Mouse (Mus musculus) heart, postnatal 4 days (tissue): ENCODE measurements around the gene Tmtc2. TPM values are rescaled to one million over a fixed set of nuclear protein-coding genes. Genes with fewer than 3 reads are reported as not detected.

Source experiments
- DNase-seq: peaks from one replicate; pipeline ENCODE4 v3.0.0; 2021
- total RNA-seq, 2 experiments: library from RNA; stranded (reverse); gene quantifications; 2 replicates each; pipeline ENCODE4 v1.2.3; 2021

The Tmtc2 gene
- total RNA-seq, 2 experiments from 2014 or later, result 5.5 to 7.6 TPM

- DNase-seq, result no peak
Measured at GRCm38 (mm10) chr10:105287575-105287974, 286.7 kb downstream of the Tmtc2 start.

GRCm38 (mm10) chr10:105287064-105287463 lies 287.2 kb downstream of the Tmtc2 start:
- DNase-seq, result no peak

GRCm38 (mm10) chr10:105286221-105286620 lies 288.0 kb downstream of the Tmtc2 start:
- DNase-seq, result no peak

- DNase-seq, result peak; percentile 52
Measured at GRCm38 (mm10) chr10:105284171-105284570, 290.1 kb downstream of the Tmtc2 start.

DNA sequence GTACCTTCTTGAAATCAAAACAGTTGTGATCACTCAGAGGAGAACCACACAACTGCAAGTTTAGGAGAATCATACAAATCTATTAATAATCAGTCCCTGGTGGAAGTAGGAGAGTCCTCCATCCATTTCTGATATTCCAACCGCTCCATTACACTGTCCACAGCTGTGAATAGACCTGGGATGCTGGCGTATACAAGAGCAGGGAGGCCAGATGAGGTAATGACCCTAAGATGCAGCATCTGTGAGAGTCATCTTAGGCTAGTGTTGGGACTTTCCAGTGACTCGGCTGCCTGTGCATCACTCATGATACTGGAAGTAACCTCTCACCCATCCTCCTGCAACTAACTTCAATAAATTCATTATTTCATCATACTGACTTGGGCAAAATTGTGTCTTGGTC lies 293.3 kb downstream of the Tmtc2 start:
- no peak for DNase-seq

GRCm38 (mm10) chr10:105260053-105260452 lies 314.2 kb downstream of the Tmtc2 start:
- DNase-seq, result no peak

DNA sequence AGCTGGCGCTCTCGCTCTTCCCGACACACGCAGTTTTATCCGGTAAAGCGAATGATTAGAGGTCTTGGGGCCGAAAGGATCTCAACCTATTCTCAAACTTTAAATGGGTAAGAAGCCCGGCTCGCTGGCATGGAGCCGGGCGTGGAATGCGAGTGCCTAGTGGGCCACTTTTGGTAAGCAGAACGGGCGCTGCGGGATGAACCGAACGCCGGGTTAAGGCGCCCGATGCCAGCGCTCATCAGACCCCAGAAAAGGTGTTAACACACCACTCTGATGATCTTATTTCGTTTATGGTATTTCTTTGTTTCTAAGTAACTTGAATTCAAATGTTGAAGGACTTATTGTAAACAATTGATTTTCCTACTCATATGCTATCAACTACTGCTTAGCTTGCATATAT lies 336.0 kb downstream of the Tmtc2 start:
- peak; percentile 65 for DNase-seq

DNA sequence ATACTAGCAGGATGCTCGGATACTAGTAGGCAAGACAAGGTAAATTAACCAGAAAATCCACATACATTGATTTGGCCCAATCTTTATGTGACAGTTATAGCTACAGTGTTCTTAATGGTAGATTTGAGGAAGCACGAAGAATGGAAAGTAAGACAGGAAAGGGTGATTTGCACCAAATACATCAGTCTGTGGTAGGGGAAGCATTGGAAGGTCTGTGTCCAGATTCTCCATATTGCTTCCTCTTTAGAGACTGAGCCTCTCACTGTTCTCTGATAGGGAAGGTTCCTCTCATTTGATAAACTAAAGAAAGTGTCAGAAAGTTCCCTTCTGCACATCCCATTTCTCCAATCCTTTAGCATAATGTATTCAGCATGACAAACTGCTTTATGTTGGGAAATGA lies 341.4 kb downstream of the Tmtc2 start:
- DNase-seq, result no peak

GRCm38 (mm10) chr10:105230416-105230815 lies 343.8 kb downstream of the Tmtc2 start:
- DNase-seq, result no peak

DNA sequence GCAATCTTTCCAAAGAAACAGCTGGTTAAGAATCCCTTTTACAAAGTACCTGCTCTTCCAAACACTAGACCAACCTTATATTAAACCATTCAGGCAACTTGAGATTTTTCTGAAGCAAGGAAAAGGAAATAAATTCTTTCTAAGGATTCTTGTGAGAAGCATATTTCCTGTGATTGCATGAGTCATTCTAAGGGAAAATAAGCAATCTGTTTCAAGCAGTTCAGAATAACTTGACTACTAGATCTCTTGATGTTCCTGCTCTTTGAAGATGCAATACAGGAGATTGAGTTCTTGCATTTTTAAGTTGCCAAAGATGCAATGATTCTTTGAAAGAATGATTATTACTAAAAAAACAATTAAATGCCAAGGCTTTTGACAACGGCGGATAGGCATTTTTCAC lies 345.6 kb downstream of the Tmtc2 start:
- DNase-seq, result no peak

- no peak for DNase-seq
Measured at GRCm38 (mm10) chr10:105227631-105228030, 346.6 kb downstream of the Tmtc2 start.

GRCm38 (mm10) chr10:105225714-105226113 lies 348.5 kb downstream of the Tmtc2 start:
- DNase-seq, result no peak

DNA sequence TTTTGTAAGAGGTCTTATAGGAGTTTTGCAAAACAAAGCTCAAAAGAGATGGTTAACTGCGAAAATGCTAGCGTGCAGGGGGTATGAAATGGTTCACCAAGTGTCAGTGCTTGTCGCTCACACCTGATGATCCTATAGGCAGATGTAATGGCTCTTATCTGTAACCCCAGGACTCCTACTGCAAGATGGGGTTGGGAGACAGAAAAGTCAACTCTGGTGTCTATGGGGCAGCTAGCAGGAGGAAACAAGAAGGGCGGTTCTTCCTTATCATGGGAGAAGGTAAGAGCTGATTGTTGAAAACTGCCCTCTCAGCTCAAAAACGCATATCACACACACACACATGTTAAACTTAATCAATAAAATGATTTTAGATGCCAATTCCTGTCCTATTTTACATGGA lies 351.3 kb downstream of the Tmtc2 start:
- DNase-seq, result no peak

DNA sequence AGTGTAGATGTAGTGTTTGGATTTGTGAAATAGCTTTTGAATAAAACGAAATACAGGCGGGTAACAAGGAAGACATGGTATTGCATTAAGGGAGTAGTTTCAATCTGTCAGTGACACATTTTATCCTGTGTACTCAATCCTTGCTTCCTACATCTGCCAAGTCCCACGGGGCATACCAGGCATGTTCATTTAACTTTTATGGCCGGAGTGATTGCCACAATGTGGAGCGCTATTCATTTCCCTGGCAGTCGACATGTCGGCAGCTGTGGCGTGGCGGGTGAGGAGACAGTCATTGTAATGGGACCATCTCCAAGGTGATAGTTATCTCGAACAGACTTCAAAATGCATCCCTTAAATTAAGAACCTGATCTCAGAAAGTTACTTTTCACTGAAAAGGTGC lies 372.8 kb downstream of the Tmtc2 start:
- no peak for DNase-seq

DNA sequence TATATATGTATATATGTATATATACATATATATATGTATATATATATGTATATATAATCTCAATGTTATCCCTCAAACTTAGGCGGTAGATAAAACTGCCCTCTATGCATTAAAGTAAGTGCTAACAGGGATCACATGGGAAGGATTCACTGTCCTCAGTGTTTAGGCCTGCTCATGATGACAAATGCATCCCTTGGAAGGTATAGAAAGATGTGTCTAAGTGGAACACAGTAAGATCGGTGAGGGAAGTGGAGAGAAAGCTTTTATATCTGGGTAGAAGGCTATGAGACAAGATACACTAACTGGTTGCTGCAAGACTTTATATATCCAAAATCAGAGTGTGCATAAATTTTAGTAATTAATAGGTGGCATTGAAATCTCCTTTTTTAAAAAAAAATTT lies 373.6 kb downstream of the Tmtc2 start:
- no peak for DNase-seq

DNA sequence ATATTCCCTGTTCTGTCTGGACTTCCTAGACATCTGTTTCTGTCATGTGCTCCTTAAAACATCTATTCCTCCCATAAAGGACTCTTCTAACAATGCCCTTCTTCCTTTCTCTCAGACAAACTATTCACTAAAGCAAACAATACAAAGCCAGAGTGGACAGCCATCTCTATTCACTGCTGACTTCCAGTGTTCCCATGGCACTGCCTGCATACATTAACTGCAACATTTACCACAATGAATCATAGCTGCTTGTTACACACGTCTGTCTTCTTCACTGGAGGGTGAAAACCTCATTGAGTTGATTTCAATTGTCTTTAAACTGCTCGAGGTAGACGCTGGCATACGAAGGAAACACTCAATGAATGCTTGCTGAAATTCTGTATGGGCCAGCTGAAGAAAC lies 374.2 kb downstream of the Tmtc2 start:
- no peak for DNase-seq

GRCm38 (mm10) chr10:105199515-105199914 lies 374.7 kb downstream of the Tmtc2 start:
- DNase-seq, result no peak

DNA sequence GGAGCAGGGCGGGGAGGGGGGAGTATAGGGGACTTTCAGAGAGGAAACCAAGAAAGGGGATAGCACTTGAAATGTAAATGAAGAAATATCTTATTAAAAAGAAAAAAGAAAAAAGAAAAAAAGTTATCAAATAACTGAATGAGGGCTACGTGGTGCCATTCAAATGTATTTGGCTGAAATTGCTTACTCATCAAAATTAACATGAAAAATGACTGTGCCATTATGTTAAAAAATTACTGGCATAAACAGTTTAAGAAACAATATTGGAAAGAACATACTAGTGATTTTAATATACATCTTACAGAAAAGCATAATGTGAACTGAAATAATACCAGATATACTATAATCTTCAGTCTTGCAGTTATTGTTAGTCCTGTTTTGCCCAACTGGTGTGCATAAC lies 378.9 kb downstream of the Tmtc2 start:
- DNase-seq, result no peak

- no peak for DNase-seq
Measured at GRCm38 (mm10) chr10:105193756-105194460, 380.3 kb downstream of the Tmtc2 start.

DNA sequence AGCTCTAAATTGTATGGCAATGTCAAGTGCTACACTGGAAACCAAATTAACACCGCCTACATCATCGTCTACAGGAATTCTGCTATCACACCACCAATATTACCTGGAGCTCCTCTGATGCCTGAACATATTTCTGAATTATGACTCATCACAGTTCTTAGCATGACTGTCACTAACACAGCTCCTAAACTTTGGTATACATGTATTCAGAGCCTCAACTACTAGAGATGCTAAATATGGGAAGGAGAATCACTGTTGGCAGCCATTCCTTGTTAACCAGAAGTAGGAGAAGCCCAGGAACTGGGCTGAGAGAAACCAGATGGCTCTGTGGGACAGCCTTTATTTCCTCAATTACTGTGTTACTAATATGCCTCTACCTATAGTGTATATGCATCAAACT lies 382.2 kb downstream of the Tmtc2 start:
- no peak for DNase-seq

DNA sequence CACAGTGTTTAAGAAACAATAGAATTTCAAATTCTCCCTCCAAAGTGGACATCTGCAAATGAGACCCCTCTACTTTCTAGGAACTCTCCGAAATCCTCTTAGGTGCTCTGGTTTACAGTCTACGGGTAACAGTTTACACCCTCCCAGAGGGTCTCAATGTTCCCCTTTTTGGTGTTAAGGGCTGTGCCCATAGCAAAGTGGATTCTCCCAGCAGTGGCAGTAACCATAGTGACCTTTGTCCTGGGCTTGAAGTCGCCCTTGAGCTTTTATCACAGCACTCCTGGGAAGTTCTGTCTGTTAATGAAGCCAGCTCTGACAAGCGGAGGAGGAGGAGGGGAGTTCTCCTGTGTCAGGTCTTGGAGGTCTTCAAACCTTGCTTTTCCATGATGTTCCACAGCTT lies 384.5 kb downstream of the Tmtc2 start:
- no peak for DNase-seq

DNA sequence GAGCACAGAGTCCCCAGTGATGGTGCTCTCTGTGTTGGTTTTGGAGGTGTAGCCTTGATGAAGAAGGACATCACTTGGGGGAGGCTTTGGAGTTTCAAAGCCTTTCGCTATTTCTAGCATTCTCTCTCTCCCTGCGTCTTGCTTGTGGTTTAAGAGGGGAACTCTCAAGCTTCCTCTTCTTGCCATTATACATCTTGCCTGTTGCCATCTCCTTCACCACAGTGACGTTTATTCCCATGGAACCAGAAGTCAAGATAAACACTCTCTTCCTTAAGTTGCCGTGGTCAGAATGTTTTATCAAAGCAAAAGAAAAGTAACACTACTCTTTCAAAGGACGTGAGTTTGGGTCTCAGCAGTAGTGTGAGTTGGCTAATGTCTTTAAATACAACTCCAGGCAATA lies 387.6 kb downstream of the Tmtc2 start:
- DNase-seq, result no peak

GRCm38 (mm10) chr10:105168443-105169102 lies 405.7 kb downstream of the Tmtc2 start:
- no peak for DNase-seq

DNA sequence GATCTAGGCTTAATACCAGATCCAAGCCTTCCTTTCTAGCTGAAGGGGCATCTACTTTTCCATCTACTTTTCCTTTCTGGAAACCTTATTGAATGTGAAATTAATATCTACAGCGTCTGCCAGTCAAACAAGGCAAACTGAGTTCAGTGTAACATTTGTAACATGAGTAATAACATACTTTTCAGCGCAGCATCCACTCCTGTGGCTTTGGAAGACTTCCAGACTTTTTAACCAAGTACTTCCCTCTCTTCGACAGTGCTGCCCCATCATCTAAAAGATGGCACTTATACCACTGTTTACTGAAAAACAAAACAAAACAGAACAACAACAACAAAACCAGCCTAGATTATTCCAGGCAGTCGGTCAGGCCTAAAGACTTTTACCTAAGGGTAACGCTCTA lies 409.0 kb downstream of the Tmtc2 start:
- DNase-seq, result no peak
